Comparison of ENCODE assay signal across 12 mouse cellular contexts in the genomic region with DNA sequence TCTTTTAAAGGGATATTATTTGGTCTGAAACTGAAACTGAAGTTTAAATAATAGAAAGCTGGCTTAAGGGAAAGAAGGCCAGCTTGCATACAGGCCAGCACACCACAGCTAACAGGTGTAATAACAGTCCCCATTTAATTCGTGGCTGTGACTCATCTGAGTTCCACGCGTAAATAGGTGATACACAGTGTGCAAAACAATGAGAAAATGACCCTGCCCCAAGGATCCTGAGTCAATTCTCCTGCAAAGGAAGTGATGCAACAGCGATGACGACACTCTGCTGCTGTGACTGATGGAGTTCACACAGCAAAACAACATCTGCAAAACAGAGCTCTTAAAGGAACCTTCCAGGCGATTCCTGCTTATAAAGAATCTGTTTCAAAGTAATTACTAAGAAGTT.
DNase-seq lines count a peak whose midpoint lies in the region; ATAC-seq and TF ChIP-seq lines count a peak whose summit lies in the region.
"Had no signal": no experiment of that assay in that cellular context is flagged by ENCODE, and none has a peak within 500 bp of the region (broad histone marks: within the 10 kb centered on the region; RNA-seq: fewer than 3 reads in every experiment).

No protein-coding gene starts in this region.

- TF ChIP-seq CTCF in liver, adult 2 months (IDR thresholded peaks at IDR 0.05; ENCODE audit: low read depth, low read length): no peak
- TF ChIP-seq CTCF in hindbrain, postnatal 0 days (IDR thresholded peaks at IDR 0.05; ENCODE audit: low read depth): no peak

- H3K9ac ChIP-seq in liver, adult 2 months (ENCODE audit: low read depth, low read length): no peak overlapping the region
- no peak overlapping the region for H3K9ac ChIP-seq in liver, embryonic 11.5 days (ENCODE audit: low read depth, low read length)
- no peak overlapping the region for H3K9ac ChIP-seq in hindbrain, postnatal 0 days (replicated peaks; ENCODE audit: low read length)
- H3K9ac ChIP-seq: forebrain, postnatal 0 days; intestine, embryonic 15.5 days had no signal

- 57% methylated on average over 6 of the region's 6 CpGs for WGBS in liver, adult 2 months
- 55% methylated on average over 6 of the region's 6 CpGs for WGBS in liver, embryonic 11.5 days
- WGBS in hindbrain, postnatal 0 days: 62% methylated on average over 6 of the region's 6 CpGs

- H3K4me2 ChIP-seq in liver, embryonic 11.5 days: no peak overlapping the region
- H3K4me2 ChIP-seq in hindbrain, postnatal 0 days (ENCODE audit: low read depth, low read length): no peak overlapping the region
- H3K4me2 ChIP-seq: intestine, embryonic 15.5 days had no signal

- no peak for TF ChIP-seq POLR2A in liver, adult 2 months (IDR thresholded peaks at IDR 0.05; ENCODE audit: extremely low read depth, insufficient read depth, low read length)

- no peaks in the 10 kb centered on the region for H3K27me3 ChIP-seq in liver, adult 2 months (ENCODE audit: control insufficient read depth, insufficient read depth, low read length)
- no peaks in the 10 kb centered on the region for H3K27me3 ChIP-seq in liver, embryonic 11.5 days (replicated peaks; ENCODE audit: control insufficient read depth, insufficient read depth, low read length)
- H3K27me3 ChIP-seq in hindbrain, postnatal 0 days (ENCODE audit: insufficient read depth, low read length): no peaks in the 10 kb centered on the region
- H3K27me3 ChIP-seq: intestine, embryonic 15.5 days; Patski had no signal

- no peaks in the 10 kb centered on the region for H3K9me3 ChIP-seq in liver, embryonic 11.5 days (ENCODE audit: control insufficient read depth, low read length)
- H3K9me3 ChIP-seq in hindbrain, postnatal 0 days (ENCODE audit: low read length): no peaks in the 10 kb centered on the region
- H3K9me3 ChIP-seq: intestine, embryonic 15.5 days had no signal

- H3K27ac ChIP-seq in liver, adult 2 months (replicated peaks; ENCODE audit: insufficient read depth, low read depth, low read length): no peak overlapping the region
- H3K27ac ChIP-seq in liver, embryonic 11.5 days (ENCODE audit: low read depth, low read length): no peak overlapping the region
- H3K27ac ChIP-seq in brown adipose tissue, adult 24 weeks (replicated peaks; ENCODE audit: low read depth, low read length): peak overlapping the region; percentile 94
- no peak overlapping the region for H3K27ac ChIP-seq in hindbrain, postnatal 0 days
- H3K27ac ChIP-seq: intestine, embryonic 15.5 days had no signal

- no peaks in the 10 kb centered on the region for H3K79me2 ChIP-seq in liver, adult 2 months (ENCODE audit: control insufficient read depth, insufficient read depth, low read length)

- H3K4me3 ChIP-seq in liver, adult 2 months (ENCODE audit: insufficient read depth, low read depth, low read length): no peak overlapping the region
- no peak overlapping the region for H3K4me3 ChIP-seq in liver, embryonic 11.5 days (ENCODE audit: low read depth, low read length)
- H3K4me3 ChIP-seq in brown adipose tissue, adult 24 weeks (ENCODE audit: insufficient read depth, low read depth, low read length): no peak overlapping the region
- no peak overlapping the region for H3K4me3 ChIP-seq in hindbrain, postnatal 0 days (ENCODE audit: low read length)
- H3K4me3 ChIP-seq: intestine, embryonic 15.5 days had no signal

- ATAC-seq in liver, embryonic 11.5 days (replicated peaks; ENCODE audit: low FRiP score): no peak
- no peak for ATAC-seq in hindbrain, postnatal 0 days
- ATAC-seq: forebrain, postnatal 0 days; intestine, embryonic 15.5 days; Patski had no signal

- DNase-seq in liver, adult 2 months (ENCODE audit: extremely low read depth, low read depth, low spot score): peak; percentile 19
- no peak for DNase-seq in liver, embryonic 11.5 days (ENCODE audit: low spot score)
- peak; percentile 69 to 77 for DNase-seq in kidney, postnatal 36 days
- no peak for DNase-seq in hindbrain, postnatal 0 days (ENCODE audit: low spot score)
- DNase-seq in ovary, postnatal 36 days (ENCODE audit: low spot score): no peak
- no peak for DNase-seq in layer of hippocampus, adult 9-10 months (ENCODE audit: low spot score)
- no peak for DNase-seq in urinary bladder, adult 2 months (ENCODE audit: low spot score)
- DNase-seq: cerebellum, adult 9-11 months; forebrain, postnatal 0 days had no signal

- no peaks in the 10 kb centered on the region for H3K4me1 ChIP-seq in liver, adult 2 months (ENCODE audit: control insufficient read depth, insufficient read depth, low read length)
- no peaks in the 10 kb centered on the region for H3K4me1 ChIP-seq in liver, embryonic 11.5 days (replicated peaks; ENCODE audit: control insufficient read depth, insufficient read depth, low read length)
- H3K4me1 ChIP-seq in brown adipose tissue, adult 24 weeks (ENCODE audit: control insufficient read depth, insufficient read depth, insufficient read length, low read length): peaks cover 19% of the 10 kb centered on the region
- H3K4me1 ChIP-seq in hindbrain, postnatal 0 days (ENCODE audit: insufficient read depth, low read length): no peaks in the 10 kb centered on the region
- H3K4me1 ChIP-seq: intestine, embryonic 15.5 days had no signal

- no peaks in the 10 kb centered on the region for H3K36me3 ChIP-seq in liver, adult 2 months (ENCODE audit: control insufficient read depth, insufficient read depth, low read length)
- no peaks in the 10 kb centered on the region for H3K36me3 ChIP-seq in liver, embryonic 11.5 days (ENCODE audit: control insufficient read depth, insufficient read depth, low read length)
- H3K36me3 ChIP-seq in hindbrain, postnatal 0 days (ENCODE audit: insufficient read depth, low read length): no peaks in the 10 kb centered on the region
- H3K36me3 ChIP-seq: intestine, embryonic 15.5 days had no signal

Comparison
In these comparisons a context has a peak if more than half of its experiments do, and no peak if none do; other contexts are left out.
1. DNase-seq: peak in liver, adult 2 months (single experiment) and kidney, postnatal 36 days (2 of 2); none in liver, embryonic 11.5 days (single experiment), hindbrain, postnatal 0 days (single experiment), ovary, postnatal 36 days (single experiment), layer of hippocampus, adult 9-10 months (single experiment) and urinary bladder, adult 2 months (single experiment).